Mouse (Mus musculus): ENCODE data around the gene Slc6a2.

- no peak for TF ChIP-seq MAFK (IDR thresholded peaks at IDR 0.05; ENCODE audit: borderline replicate concordance, low read depth, low read length)
- TF ChIP-seq CTCF (IDR thresholded peaks at IDR 0.05 in 2 of 3, conservative IDR thresholded peaks at IDR 0.05 in 1 of 3; ENCODE audit: control insufficient read depth in 1 of 3, insufficient read depth in 1 of 3, low read depth in 2 of 3, low read length in 3 of 3, poor library complexity in 1 of 3, severe bottlenecking in 1 of 3), result peak; percentile 58 to 69 (median 59)
- no peak for TF ChIP-seq MAZ (IDR thresholded peaks at IDR 0.05; ENCODE audit: low read depth, low read length)
- TF ChIP-seq SMC3 (IDR thresholded peaks at IDR 0.05; ENCODE audit: low read depth, low read length), result peak; percentile 59
- TF ChIP-seq RCOR1 (IDR thresholded peaks at IDR 0.05; ENCODE audit: low read depth, low read length), result no peak
- no peak for TF ChIP-seq UBTF (IDR thresholded peaks at IDR 0.05; ENCODE audit: borderline replicate concordance, insufficient read depth, low read depth, low read length)
- TF ChIP-seq ZC3H11A (IDR thresholded peaks at IDR 0.05; ENCODE audit: low read depth, low read length), result peak; percentile 44
- no peak for TF ChIP-seq GABPA (IDR thresholded peaks at IDR 0.05; ENCODE audit: low read depth, low read length)
Observed at GRCm38 (mm10) chr8:93011439-93011838, 51.6 kb downstream of the Slc6a2 start.

Measured in MEL (cell line).